Mouse (Mus musculus): ENCODE data around the gene Gm12886. TPM values are rescaled to one million over a fixed set of nuclear protein-coding genes. Genes with fewer than 3 reads are reported as not detected.

Gm12886 gene
- not detected for total RNA-seq (2023)

GRCm38 (mm10) chr4:121422999-121423398 lies at the start of gene Gm12886:
Gm12886 (minus strand) TSS chr4:121423099.

Other genes with a start within 250 kb of the Gm12886 start
- 10 to 100 TPM; 73.3 to 82.0 TPM for gene Rlf, start 208.0 kb downstream of the Gm12886 start, total RNA-seq (2023)
- gene Gm12888, start 98.2 kb downstream of the Gm12886 start, total RNA-seq (2023), result not detected
- gene Gm12887, start 199.0 kb upstream of the Gm12886 start, total RNA-seq (2023), result not detected